Mouse (Mus musculus) forebrain, embryonic 11.5 days (tissue): ENCODE results near the gene Tcam1. TPM values are rescaled to one million over a fixed set of nuclear protein-coding genes. Genes with fewer than 3 reads are reported as not detected.

Source experiments
- ATAC-seq: fragments of 200-750 bp; cut with Nextera tagmentation; replicated peaks from 2 replicates; pipeline ENCODE4 v1.8.0; 2017; ENCODE audit warnings: moderate TSS enrichment; ENCODE audit not compliant: low FRiP score
- DNase-seq: peaks from one replicate; pipeline ENCODE4 v3.0.0-alpha.2; 2017; ENCODE audit warnings: low spot score
- H3K27ac ChIP-seq: fragments of 300-500 bp; sonication (generic); 2 replicates; pipeline ENCODE4 v1.5.1; 2014; ENCODE audit warnings: low read depth, low read length
- H3K27me3 ChIP-seq: fragments of 300-500 bp; sonication (generic); 2 replicates; pipeline ENCODE4 v1.6.1; 2014; ENCODE audit warnings: mild to moderate bottlenecking, low read length, mixed read lengths; ENCODE audit not compliant: control insufficient read depth, insufficient read depth
- H3K36me3 ChIP-seq: fragments of 300-500 bp; sonication (generic); 2 replicates; pipeline ENCODE4 v1.6.1; 2014; ENCODE audit warnings: mild to moderate bottlenecking, low read length, moderate library complexity, mixed read lengths; ENCODE audit not compliant: control insufficient read depth, insufficient read depth
- H3K4me1 ChIP-seq: fragments of 300-500 bp; sonication (generic); replicated peaks from 2 replicates; pipeline ENCODE4 v1.6.1; 2014; ENCODE audit warnings: low read length, mixed read lengths; ENCODE audit not compliant: control insufficient read depth, insufficient read depth
- H3K4me2 ChIP-seq: fragments of 300-500 bp; sonication (generic); 2 replicates; pipeline ENCODE4 v1.6.1; 2014; ENCODE audit warnings: low read depth, mild to moderate bottlenecking, low read length, moderate library complexity, mixed read lengths; ENCODE audit not compliant: severe bottlenecking
- H3K4me3 ChIP-seq: fragments of 300-500 bp; sonication (generic); 2 replicates; pipeline ENCODE4 v1.5.1; 2014; ENCODE audit warnings: low read depth, low read length
- H3K9ac ChIP-seq: fragments of 300-500 bp; sonication (generic); 2 replicates; pipeline ENCODE4 v1.6.1; 2014; ENCODE audit warnings: low read length
- H3K9me3 ChIP-seq: fragments of 300-500 bp; sonication (generic); 2 replicates; pipeline ENCODE4 v1.6.1; 2016; ENCODE audit warnings: low read length, mixed read lengths; ENCODE audit not compliant: control insufficient read depth
- WGBS: fragments of 180-500 bp; shearing (Covaris S2); extraction: QIAGEN DNeasy Blood & Tissue Kit; methylation state at CpG from one replicate; pipeline ENCODE4 v1.1.7; 2014; 5-methylcytosine and 5-hydroxymethylcytosine counted together
- polyA plus RNA-seq: library from polyadenylated mRNA; unstranded; fragments of >200 nt; fragmentation: Nextera tagmentation; extraction: Ambion mirVana; gene quantifications from 2 replicates; pipeline ENCODE4 v1.2.1, GENCODE M21; 2014

Tcam1 gene
- polyA plus RNA-seq, 1 experiment from 2014 or later: 0.15 TPM

DNA sequence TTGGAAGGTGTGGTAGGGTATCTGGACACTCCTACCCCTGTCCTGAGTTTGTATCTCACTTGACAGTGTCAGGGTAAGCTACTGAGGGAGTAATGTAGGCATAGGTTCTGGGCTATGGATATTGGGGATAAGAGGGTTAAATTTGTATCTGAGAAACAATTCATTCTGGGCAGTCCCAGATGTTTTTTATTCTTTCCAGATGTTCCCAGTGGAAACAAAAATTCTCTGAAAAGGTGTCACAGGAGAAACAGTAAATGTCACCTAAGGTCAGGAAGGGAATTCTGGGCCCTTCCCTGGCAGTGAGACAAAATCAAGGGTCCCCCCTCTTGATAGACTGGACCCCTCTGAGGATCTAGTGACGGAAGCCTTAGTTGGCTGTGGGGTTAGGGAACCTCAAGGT lies 39.9 kb downstream of the Tcam1 start:
- Histone ChIP-seq H3K9me3 (no peaks in the 10 kb centered on the region), H3K27ac (no peak overlapping the region), H3K4me2 (no peak overlapping the region), H3K27me3 (no peaks in the 10 kb centered on the region), H3K9ac (no peak overlapping the region), H3K4me3 (no peak overlapping the region), H3K36me3 (no peaks in the 10 kb centered on the region), H3K4me1 (no peaks in the 10 kb centered on the region; the same call in 1 of the 2 replicates)
- no peak for ATAC-seq
- WGBS: 71% methylated on average over 1 of the region's 1 CpGs
- no peak for DNase-seq

DNA sequence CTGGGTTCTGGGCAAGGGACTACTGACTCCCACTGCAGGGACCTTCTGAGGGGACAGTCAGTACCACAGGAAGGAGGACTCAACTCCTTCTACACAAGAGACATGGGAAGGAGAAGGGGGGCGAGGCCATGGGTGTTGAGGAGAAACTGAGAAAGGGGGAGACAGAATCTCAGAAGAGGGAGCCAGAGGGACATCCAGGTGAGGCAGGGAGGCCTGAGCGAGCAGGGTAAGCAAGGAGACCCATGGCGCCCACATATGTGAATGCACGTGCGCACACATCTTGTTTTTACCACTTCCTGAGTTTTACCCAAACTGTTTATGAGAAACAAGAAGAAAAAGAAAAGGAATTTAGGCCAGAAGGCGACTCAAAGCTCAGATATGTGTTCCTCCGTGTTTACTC lies 41.3 kb downstream of the Tcam1 start:
- Histone ChIP-seq H3K4me2 (no peak overlapping the region), H3K9me3 (no peaks in the 10 kb centered on the region), H3K9ac (no peak overlapping the region), H3K4me1 (no peaks in the 10 kb centered on the region; the same call in 1 of the 2 replicates), H3K27me3 (no peaks in the 10 kb centered on the region), H3K27ac (no peak overlapping the region), H3K4me3 (no peak overlapping the region), H3K36me3 (no peaks in the 10 kb centered on the region)
- WGBS: 84% methylated on average over 7 of the region's 7 CpGs
- ATAC-seq (no peak), DNase-seq (no peak)

DNA sequence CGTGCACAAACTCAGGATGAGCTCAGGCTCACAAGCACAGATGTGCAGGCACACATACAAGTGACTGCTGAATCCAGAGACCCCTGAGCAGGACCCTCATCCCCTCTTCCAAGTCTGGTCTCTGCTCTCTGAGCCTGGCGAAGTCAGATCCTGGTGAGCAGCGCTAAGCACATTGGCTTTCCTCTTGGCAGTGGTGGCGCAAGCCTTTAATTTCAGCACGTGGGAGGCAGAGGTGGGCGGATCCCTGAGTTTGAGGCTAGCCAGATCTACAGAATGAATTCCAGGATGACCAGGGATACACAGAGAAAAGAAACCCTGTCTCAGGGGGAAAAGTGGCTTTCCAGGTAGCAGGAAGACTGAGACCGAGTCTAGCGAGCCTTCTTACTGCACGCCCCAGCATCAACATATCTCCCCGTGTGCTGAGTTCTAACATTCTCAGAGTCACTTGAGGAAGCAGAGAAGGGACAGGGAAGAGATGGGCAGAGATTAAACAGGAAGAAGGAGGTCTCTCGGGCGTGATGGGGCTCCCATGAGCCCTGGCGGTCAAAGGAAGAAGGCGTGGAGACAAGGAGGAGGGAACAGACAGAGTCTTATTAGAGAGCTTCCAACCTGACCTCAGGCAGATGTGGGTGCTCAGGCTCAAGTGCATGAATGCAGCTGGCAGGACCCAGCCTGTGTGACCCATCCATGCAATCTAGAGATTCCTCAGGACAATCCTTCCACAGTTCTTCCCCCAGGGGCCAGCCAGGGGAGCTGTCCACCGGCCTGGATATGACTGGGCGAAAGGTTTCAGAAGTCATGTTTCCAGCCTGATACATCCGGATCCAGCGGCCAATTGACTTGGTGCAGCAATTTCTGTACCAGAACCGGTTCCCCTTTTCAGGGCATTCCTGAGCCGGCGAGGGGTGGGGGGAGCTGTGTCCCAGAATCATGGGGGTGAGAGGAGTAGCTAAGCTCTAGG lies 42.2 kb downstream of the Tcam1 start:
- Histone ChIP-seq H3K9ac (no peak overlapping the region), H3K9me3 (no peaks in the 10 kb centered on the region), H3K4me2 (no peak overlapping the region), H3K27me3 (no peaks in the 10 kb centered on the region), H3K4me1 (no peaks in the 10 kb centered on the region; the same call in 1 of the 2 replicates), H3K4me3 (no peak overlapping the region), H3K36me3 (no peaks in the 10 kb centered on the region), H3K27ac (no peak overlapping the region)
- ATAC-seq (no peak), DNase-seq (no peak)
- WGBS: 78% methylated on average over 21 of the region's 21 CpGs

DNA sequence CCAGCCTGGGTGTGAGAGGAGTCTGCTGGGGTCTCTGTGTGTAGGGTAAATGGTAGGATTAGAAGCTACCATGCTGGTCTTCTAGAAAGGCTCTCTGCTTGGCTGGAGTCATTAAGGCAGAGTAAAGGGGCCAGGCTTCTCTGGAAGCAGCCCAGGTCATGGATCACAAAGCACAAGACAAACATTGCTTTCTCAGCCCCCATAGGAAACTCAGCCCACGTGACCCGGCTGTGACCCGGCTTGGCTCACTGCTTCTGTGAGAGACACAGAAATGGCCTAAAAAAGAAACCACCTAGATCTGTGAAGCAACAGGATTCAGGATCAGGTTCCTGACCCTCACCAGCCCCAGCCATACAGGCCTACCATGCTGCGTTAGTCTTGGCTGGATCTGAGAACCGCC lies 48.4 kb downstream of the Tcam1 start:
- H3K36me3 ChIP-seq: no peaks in the 10 kb centered on the region
- no peak overlapping the region for H3K27ac ChIP-seq
- DNase-seq: no peak
- WGBS: 63% methylated on average over 5 of the region's 5 CpGs
- H3K4me1 ChIP-seq: no peaks in the 10 kb centered on the region
- H3K9ac ChIP-seq: no peak overlapping the region
- no peak for ATAC-seq
- H3K27me3 ChIP-seq: no peaks in the 10 kb centered on the region
- no peaks in the 10 kb centered on the region for H3K9me3 ChIP-seq
- no peak overlapping the region for H3K4me2 ChIP-seq
- no peak overlapping the region for H3K4me3 ChIP-seq

DNA sequence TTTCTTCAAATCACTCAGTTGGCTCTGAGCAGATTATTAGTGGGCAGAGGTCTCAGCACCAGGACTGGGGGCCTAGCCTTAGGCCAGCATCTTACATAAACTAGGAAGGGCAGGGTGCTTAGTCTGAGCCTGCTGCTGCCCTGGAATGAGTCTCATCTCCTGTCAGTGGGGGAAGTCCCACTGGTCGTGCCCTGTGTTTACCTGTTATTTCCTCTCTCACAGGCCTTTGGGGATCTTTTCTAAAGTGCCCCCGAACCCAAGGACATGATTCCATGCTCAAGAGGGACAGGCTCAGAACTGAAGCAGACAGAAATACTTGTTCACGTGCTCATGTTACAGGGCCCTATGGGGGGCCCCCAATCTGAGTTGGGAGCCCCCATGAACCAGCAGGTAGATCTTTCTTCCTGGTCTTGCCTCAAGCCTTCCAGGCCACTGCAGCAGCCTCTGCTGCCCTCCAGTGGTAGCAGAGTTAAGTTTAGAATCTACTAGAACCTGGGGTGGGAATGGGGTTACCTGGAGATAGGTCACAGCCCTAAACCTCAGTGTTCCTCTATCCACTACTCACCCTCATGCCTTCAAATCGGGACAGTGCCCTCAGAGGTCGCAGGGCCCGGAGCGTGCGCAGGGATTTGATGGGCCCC lies 49.2 kb downstream of the Tcam1 start:
- Histone ChIP-seq H3K4me3 (no peak overlapping the region), H3K4me2 (no peak overlapping the region), H3K4me1 (no peaks in the 10 kb centered on the region), H3K9ac (no peak overlapping the region), H3K9me3 (no peaks in the 10 kb centered on the region), H3K27me3 (no peaks in the 10 kb centered on the region), H3K27ac (no peak overlapping the region), H3K36me3 (no peaks in the 10 kb centered on the region)
- 71% methylated on average over 8 of the region's 8 CpGs for WGBS
- DNase-seq (no peak), ATAC-seq (no peak)

DNA sequence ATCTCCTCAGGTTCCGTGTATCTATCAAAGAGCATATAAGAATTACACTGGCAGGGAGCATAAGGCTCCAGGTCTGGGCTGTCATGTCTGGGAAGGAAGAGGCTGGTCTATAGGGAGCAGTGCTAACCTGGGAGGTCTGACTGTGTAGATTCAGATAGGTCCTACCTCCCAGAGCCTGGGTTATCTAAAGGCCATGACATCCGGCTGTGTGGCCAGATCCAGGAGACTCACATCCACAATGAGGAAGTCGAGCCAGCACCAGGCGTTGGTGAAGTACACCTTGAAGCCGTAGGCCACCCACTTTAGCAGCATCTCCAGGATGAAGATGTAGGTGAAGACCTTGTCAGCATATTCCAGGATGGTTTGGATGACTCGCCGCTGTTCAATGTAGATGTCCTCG lies 50.0 kb downstream of the Tcam1 start:
- no peaks in the 10 kb centered on the region for H3K9me3 ChIP-seq
- DNase-seq (no peak), ATAC-seq (no peak)
- H3K27ac ChIP-seq: no peak overlapping the region
- no peak overlapping the region for H3K9ac ChIP-seq
- 88% methylated on average over 8 of the region's 8 CpGs for WGBS
- no peak overlapping the region for H3K4me3 ChIP-seq
- H3K4me2 ChIP-seq: no peak overlapping the region
- H3K36me3 ChIP-seq: no peaks in the 10 kb centered on the region
- H3K4me1 ChIP-seq: no peaks in the 10 kb centered on the region
- H3K27me3 ChIP-seq: no peaks in the 10 kb centered on the region

DNA sequence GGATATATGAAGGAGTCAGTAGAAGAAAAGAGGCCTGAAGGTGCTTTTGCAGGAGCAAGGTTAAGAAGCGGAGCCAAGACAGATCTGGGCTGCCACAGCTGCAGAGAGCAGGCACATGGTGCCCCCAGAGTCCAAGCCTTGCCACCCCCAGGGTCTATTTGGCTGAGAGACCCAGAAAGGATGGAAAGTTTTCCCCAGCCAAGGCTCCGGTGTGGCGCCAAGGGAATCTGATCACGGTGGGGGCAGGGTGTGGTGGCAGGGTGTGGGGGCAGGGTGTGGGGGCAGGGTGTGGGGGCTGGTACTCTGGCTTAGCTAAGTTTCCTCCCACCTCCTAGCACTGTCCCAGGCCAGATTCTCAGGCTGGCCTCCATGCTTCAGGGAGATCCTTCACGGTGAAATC lies 52.0 kb downstream of the Tcam1 start:
- Histone ChIP-seq H3K9me3 (no peaks in the 10 kb centered on the region), H3K4me1 (no peaks in the 10 kb centered on the region), H3K9ac (no peak overlapping the region), H3K27ac (no peak overlapping the region), H3K27me3 (no peaks in the 10 kb centered on the region), H3K4me3 (no peak overlapping the region), H3K36me3 (no peaks in the 10 kb centered on the region), H3K4me2 (no peak overlapping the region)
- no peak for DNase-seq
- WGBS: 77% methylated on average over 5 of the region's 5 CpGs
- no peak for ATAC-seq

DNA sequence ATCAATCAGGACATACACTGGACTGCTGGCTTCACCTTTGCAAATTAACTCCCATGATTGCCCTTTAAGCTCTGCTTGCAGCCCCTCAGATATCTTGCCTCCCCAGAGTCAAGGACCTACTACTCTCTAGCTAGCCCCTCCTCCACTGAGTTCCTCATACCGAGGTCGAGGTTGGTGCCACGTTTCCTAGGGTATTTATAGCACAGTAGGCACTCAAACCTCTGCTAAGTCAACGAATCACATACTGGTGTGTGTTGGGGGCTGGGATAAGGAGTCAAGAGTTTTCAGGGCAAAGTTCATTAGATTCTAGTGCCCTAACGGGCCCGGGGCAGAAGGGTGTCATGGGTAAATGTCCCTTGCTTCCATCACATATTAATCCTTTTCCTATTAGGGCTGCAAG lies 52.7 kb downstream of the Tcam1 start:
- Histone ChIP-seq H3K4me3 (no peak overlapping the region), H3K27ac (no peak overlapping the region), H3K4me1 (no peaks in the 10 kb centered on the region), H3K9ac (no peak overlapping the region), H3K4me2 (no peak overlapping the region), H3K9me3 (no peaks in the 10 kb centered on the region), H3K36me3 (no peaks in the 10 kb centered on the region), H3K27me3 (no peaks in the 10 kb centered on the region)
- DNase-seq (no peak), ATAC-seq (no peak)
- WGBS: 84% methylated on average over 6 of the region's 6 CpGs
